Mouse (Mus musculus) heart, embryonic 11.5 days (tissue): ENCODE results near the gene Mettl24. TPM values are rescaled to one million over a fixed set of nuclear protein-coding genes. Genes with fewer than 3 reads are reported as not detected.
"Not testable (repeated sequence)": the region's sequence is repeated elsewhere in the genome, so short reads cannot be mapped to it uniquely, and the experiment has no call there.

Experiments
- ATAC-seq: fragments of 200-750 bp; cut with Nextera tagmentation; replicated peaks from 2 replicates; pipeline ENCODE4 v1.8.0; 2017; ENCODE audit warnings: moderate library complexity; ENCODE audit not compliant: insufficient number of reproducible peaks, low FRiP score, low TSS enrichment
- H3K27ac ChIP-seq: fragments of 300-500 bp; sonication (generic); 2 replicates; pipeline ENCODE4 v1.5.1; 2014; ENCODE audit warnings: mild to moderate bottlenecking, low read depth, low read length
- H3K27me3 ChIP-seq: fragments of 300-500 bp; sonication (generic); 2 replicates; pipeline ENCODE4 v1.6.1; 2014; ENCODE audit warnings: mild to moderate bottlenecking, low read length, mixed read lengths; ENCODE audit not compliant: control insufficient read depth, insufficient read depth
- H3K36me3 ChIP-seq: fragments of 300-500 bp; sonication (generic); 2 replicates; pipeline ENCODE4 v1.6.1; 2014; ENCODE audit warnings: mild to moderate bottlenecking, low read length, moderate library complexity, mixed read lengths; ENCODE audit not compliant: control insufficient read depth, insufficient read depth
- H3K4me1 ChIP-seq: fragments of 300-500 bp; sonication (generic); 2 replicates; pipeline ENCODE4 v1.6.1; 2014; ENCODE audit warnings: low read length; ENCODE audit not compliant: control insufficient read depth, insufficient read depth
- H3K4me2 ChIP-seq: fragments of 300-500 bp; sonication (generic); 2 replicates; pipeline ENCODE4 v1.6.1; 2014; ENCODE audit warnings: mild to moderate bottlenecking, moderate library complexity
- H3K4me3 ChIP-seq: fragments of 300-500 bp; sonication (generic); 2 replicates; pipeline ENCODE4 v1.5.1; 2014; ENCODE audit warnings: low read depth, low read length
- H3K9ac ChIP-seq: fragments of 300-500 bp; sonication (generic); 2 replicates; pipeline ENCODE4 v1.6.1; 2014; ENCODE audit warnings: mild to moderate bottlenecking, low read depth, low read length, moderate library complexity
- H3K9me3 ChIP-seq: fragments of 300-500 bp; sonication (generic); replicated peaks from 2 replicates; pipeline ENCODE4 v1.6.1; 2016; ENCODE audit warnings: low read length; ENCODE audit not compliant: control insufficient read depth
- WGBS: fragments of 180-500 bp; shearing (Covaris S2); extraction: QIAGEN DNeasy Blood & Tissue Kit; methylation state at CpG from one replicate; pipeline ENCODE4 v1.1.7; 2014; ENCODE audit not compliant: insufficient replicate concordance; 5-methylcytosine and 5-hydroxymethylcytosine counted together
- polyA plus RNA-seq: library from polyadenylated mRNA; unstranded; fragments of >200 nt; fragmentation: Nextera tagmentation; extraction: Ambion mirVana; gene quantifications from 2 replicates; pipeline ENCODE4 v1.2.1, GENCODE M21; 2014

Mettl24 gene
- polyA plus RNA-seq, 1 experiment from 2014 or later, result 2.0 TPM

DNA sequence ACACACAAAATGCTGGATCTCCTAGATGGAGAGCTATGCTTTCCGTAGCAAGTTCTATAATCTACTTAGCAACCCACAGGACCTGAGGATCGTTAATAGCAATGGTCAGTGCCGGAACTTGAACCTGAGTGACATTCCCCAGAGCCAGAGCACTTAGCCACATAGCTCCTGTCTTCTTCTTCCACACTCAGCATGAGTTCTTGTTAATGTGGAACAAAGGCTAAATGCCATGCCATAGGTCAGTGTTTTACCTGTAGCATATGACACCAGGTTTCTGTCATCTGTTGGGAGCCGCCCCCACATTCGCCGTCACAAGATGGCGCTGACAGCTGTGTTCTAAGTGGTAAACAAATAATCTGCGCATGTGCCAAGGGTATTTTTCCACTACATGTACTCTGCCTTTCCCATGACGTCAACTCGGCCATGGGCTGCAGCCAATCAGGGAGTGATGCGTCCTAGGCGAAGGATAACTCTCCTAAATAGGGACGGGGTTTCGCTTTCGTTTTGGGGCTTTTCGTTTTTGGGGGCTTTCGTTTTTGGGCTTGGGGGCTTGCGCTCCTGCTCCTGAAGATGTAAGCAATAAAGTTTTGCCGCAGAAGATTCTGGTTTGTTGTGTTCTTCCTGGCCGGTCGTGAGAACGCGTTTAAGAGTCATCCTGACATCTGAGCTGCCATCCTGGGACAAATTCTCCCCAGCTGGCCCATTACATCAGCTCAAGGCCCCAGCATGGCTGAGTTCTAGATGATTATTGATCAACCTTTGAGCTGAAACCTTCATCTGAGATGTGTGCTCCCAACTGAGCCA lies 76.5 kb downstream of the Mettl24 start:
- H3K4me2 ChIP-seq, H3K27me3 ChIP-seq, H3K36me3 ChIP-seq, H3K9me3 ChIP-seq, ATAC-seq, H3K4me3 ChIP-seq, H3K9ac ChIP-seq, H3K4me1 ChIP-seq, H3K27ac ChIP-seq: not testable (repeated sequence)
- 93% methylated on average over 21 of the region's 23 CpGs for WGBS

DNA sequence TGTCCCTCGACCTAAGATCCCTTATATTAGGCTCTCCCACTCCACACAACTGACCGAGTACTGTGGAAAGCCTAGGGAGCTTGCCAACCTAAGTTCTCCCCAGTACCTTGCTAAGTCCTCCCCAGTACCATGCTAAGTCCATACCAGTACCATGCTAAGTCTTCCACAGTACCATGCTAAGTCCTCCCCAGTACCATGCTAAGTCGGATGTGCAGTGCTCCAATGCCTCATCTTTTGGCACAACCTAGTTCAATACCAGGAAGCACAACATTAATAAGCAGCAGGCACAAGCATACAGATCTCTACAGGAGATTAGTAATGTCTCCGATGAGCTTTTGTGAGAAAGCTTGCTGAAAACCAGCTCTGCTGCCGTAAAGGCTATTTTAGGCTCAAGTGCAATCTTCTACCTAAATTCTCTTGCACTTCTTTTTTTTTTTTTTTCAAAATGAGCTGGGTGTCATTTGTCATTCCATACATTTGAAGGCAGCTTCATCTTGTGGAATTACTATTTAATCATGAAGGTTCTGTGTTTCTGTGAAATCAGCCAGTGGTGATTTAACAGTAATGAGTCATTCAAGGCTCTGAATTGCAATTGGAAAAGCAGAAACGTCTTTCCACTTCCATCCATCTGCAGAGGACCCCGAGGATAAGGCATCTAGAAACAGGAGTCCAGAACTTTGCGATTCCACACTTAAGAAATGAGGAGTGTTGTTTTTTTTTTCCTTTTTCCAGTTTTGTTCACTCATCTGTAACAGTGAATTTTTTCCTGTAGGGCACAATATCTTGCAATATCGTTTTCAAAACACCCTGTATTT lies 77.3 kb downstream of the Mettl24 start:
- 82% methylated on average over 9 of the region's 9 CpGs for WGBS
- Histone ChIP-seq H3K9ac (no peak overlapping the region), H3K4me1 (peaks cover 5% of the 10 kb centered on the region; the same call in 1 of the 2 replicates), H3K9me3 (no peaks in the 10 kb centered on the region), H3K4me3 (no peak overlapping the region), H3K27me3 (no peaks in the 10 kb centered on the region), H3K36me3 (no peaks in the 10 kb centered on the region), H3K27ac (no peak overlapping the region), H3K4me2 (no peak overlapping the region)
- no peak for ATAC-seq

GRCm38 (mm10) chr10:40761010-40761752 lies 78.1 kb downstream of the Mettl24 start:
- H3K27ac ChIP-seq, result no peak overlapping the region
- WGBS, result 74% methylated on average over 9 of the region's 9 CpGs
- no peak overlapping the region for H3K4me2 ChIP-seq
- peaks cover 5% of the 10 kb centered on the region; the same call in 1 of the 2 replicates for H3K4me1 ChIP-seq
- no peaks in the 10 kb centered on the region for H3K9me3 ChIP-seq
- H3K36me3 ChIP-seq, result no peaks in the 10 kb centered on the region
- no peak overlapping the region for H3K9ac ChIP-seq
- ATAC-seq, result no peak
- no peaks in the 10 kb centered on the region for H3K27me3 ChIP-seq
- H3K4me3 ChIP-seq, result no peak overlapping the region

DNA sequence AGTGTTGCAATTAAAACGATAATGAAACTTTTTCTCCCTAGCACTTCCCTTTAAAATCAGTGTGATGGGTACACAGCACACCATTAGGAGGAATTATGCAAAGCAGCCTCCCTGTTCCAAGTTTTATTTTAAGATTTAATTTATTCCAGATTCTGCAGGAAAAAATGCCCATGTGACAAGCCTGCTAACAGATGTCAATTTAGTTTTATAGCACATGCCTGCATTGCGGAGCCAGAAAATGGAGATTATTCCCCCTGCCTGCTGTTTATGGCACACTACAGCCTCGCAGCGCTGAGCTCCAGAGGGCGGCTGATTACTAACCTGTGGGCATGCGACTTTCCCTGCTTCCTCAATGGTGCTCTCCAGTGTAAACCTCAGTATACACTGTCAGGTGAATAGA lies 79.5 kb downstream of the Mettl24 start:
- H3K4me1 ChIP-seq, result peaks cover 5% of the 10 kb centered on the region; the same call in 1 of the 2 replicates
- H3K27ac ChIP-seq, result no peak overlapping the region
- WGBS, result 79% methylated on average over 6 of the region's 6 CpGs
- H3K36me3 ChIP-seq, result no peaks in the 10 kb centered on the region
- H3K4me3 ChIP-seq, result no peak overlapping the region
- no peaks in the 10 kb centered on the region for H3K27me3 ChIP-seq
- H3K9ac ChIP-seq, result no peak overlapping the region
- H3K9me3 ChIP-seq, result no peaks in the 10 kb centered on the region
- H3K4me2 ChIP-seq, result no peak overlapping the region
- no peak for ATAC-seq

GRCm38 (mm10) chr10:40763084-40763720 lies 80.1 kb downstream of the Mettl24 start:
- Histone ChIP-seq H3K9ac (no peak overlapping the region), H3K27ac (no peak overlapping the region), H3K4me1 (peaks cover 3% of the 10 kb centered on the region; the same call in 1 of the 2 replicates), H3K9me3 (no peaks in the 10 kb centered on the region), H3K4me3 (no peak overlapping the region), H3K36me3 (no peaks in the 10 kb centered on the region), H3K4me2 (no peak overlapping the region), H3K27me3 (no peaks in the 10 kb centered on the region)
- 81% methylated on average over 5 of the region's 5 CpGs for WGBS
- ATAC-seq, result no peak

GRCm38 (mm10) chr10:40772266-40772665 lies 89.2 kb downstream of the Mettl24 start:
- Histone ChIP-seq H3K4me1 (no peaks in the 10 kb centered on the region), H3K27me3 (no peaks in the 10 kb centered on the region), H3K9ac (no peak overlapping the region), H3K36me3 (no peaks in the 10 kb centered on the region), H3K27ac (no peak overlapping the region), H3K4me3 (no peak overlapping the region), H3K9me3 (no peaks in the 10 kb centered on the region), H3K4me2 (no peak overlapping the region)
- no peak for ATAC-seq
- WGBS, result 56% methylated on average over 4 of the region's 4 CpGs

DNA sequence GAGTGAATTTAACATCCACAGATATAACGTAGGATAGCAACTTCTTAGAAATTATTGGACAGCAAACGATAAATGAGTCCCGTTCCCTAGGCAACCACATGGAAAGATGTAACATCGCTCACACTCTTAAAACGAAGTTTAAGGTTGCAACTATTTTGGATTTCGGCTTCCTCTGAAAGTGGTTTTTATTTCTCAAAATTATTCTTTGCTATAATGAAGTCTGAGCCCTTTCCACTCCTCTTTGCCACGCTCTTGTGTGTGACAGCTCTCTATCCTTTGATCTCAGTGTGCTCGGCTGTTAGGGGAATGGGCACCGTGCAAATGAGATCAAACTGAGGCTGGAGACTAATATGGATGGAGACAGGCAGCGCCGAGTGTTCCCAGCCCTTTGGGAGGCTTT lies 92.1 kb downstream of the Mettl24 start:
- H3K4me3 ChIP-seq, result no peak overlapping the region
- 63% methylated on average over 11 of the region's 11 CpGs for WGBS
- no peaks in the 10 kb centered on the region for H3K4me1 ChIP-seq
- no peak overlapping the region for H3K9ac ChIP-seq
- no peak overlapping the region for H3K4me2 ChIP-seq
- H3K27ac ChIP-seq, result no peak overlapping the region
- no peaks in the 10 kb centered on the region for H3K36me3 ChIP-seq
- no peak for ATAC-seq
- H3K27me3 ChIP-seq, result no peaks in the 10 kb centered on the region
- no peaks in the 10 kb centered on the region for H3K9me3 ChIP-seq

DNA sequence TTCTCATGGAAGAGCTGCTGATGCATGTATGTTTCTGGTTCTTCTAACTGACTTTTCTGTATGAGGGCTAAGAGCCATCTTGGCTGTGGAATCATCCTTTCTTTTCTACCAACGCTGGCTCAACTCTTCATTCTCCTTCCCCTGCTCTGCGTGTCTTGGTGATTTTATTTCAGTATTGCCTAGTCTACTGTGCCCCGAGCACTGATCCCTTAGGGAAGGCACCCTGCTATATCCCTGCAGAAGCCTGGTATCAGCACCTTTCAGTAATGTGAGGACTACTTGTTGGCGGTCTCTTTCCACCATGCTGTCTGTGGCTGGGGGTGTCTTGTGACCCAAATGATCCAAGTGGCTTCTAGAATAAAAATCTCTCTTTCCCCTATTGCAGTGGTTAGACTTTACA lies 92.6 kb downstream of the Mettl24 start:
- Histone ChIP-seq H3K4me3 (no peak overlapping the region), H3K27ac (no peak overlapping the region), H3K9ac (no peak overlapping the region), H3K4me2 (no peak overlapping the region), H3K36me3 (no peaks in the 10 kb centered on the region), H3K27me3 (no peaks in the 10 kb centered on the region), H3K9me3 (no peaks in the 10 kb centered on the region), H3K4me1 (no peaks in the 10 kb centered on the region)
- 90% methylated on average over 4 of the region's 4 CpGs for WGBS
- ATAC-seq, result no peak
